Mouse (Mus musculus): ENCODE data around the gene Ccdc78. TPM values are rescaled to one million over a fixed set of nuclear protein-coding genes. Genes with fewer than 3 reads are reported as not detected.

The Ccdc78 gene
- total and polyA plus RNA-seq, 3 experiments: 0.08 to 0.85 TPM; not detected in 1

GRCm38 (mm10) chr17:25801029-25801428, 14.6 kb downstream of the Ccdc78 start (continued):
- TF ChIP-seq MYB (IDR thresholded peaks at IDR 0.05; ENCODE audit: low read depth, low read length) (no peak), JUND (IDR thresholded peaks at IDR 0.05; ENCODE audit: low read depth, low read length) (no peak), CHD2 (IDR thresholded peaks at IDR 0.05; ENCODE audit: low read length) (no peak), MAX (IDR thresholded peaks at IDR 0.05; ENCODE audit: low read length) (no peak), POLR2AphosphoS5 (IDR thresholded peaks at IDR 0.05; ENCODE audit: borderline replicate concordance, low read depth, low read length) (no peak)

- Histone ChIP-seq H3K4me3 (ENCODE audit: control insufficient read depth in 1 of 2, insufficient read depth in 1 of 2, low read depth in 2 of 2, low read length in 2 of 2) (no peak overlapping the region), H3K9me3 (replicated peaks; ENCODE audit: insufficient read depth, low read length) (no peaks in the 10 kb centered on the region), H3K27me3 (ENCODE audit: control insufficient read depth in 1 of 2, insufficient read depth in 2 of 2, low read length in 2 of 2) (peaks cover 3 to 5% of the 10 kb centered on the region in 2 experiments; a peak in 1 of 4 replicates), H3K4me1 (ENCODE audit: control insufficient read depth in 1 of 2, insufficient read depth in 2 of 2, low read length in 2 of 2) (peaks cover 0 to 8% of the 10 kb centered on the region in 2 experiments; a peak in 1 of 4 replicates), H3K9ac (ENCODE audit: control insufficient read depth, low read depth, low read length, poor library complexity, severe bottlenecking) (no peak overlapping the region), H3K79me2 (ENCODE audit: control insufficient read depth, insufficient read depth, low read length, poor library complexity) (no peaks in the 10 kb centered on the region), H3K36me3 (ENCODE audit: control insufficient read depth in 1 of 2, insufficient read depth in 2 of 2, low read length in 2 of 2) (no peaks in the 10 kb centered on the region), H3K27ac (ENCODE audit: control insufficient read depth, low read depth, low read length) (no peak overlapping the region)
- TF ChIP-seq SIN3A (IDR thresholded peaks at IDR 0.05; ENCODE audit: low read length) (no peak), UBTF (IDR thresholded peaks at IDR 0.05; ENCODE audit: borderline replicate concordance, insufficient read depth, low read depth, low read length) (no peak), GATA1 (IDR thresholded peaks at IDR 0.05; ENCODE audit: low read depth, low read length) (no peak), CTCF (IDR thresholded peaks at IDR 0.05 in 2 of 3, conservative IDR thresholded peaks at IDR 0.05 in 1 of 3; ENCODE audit: control insufficient read depth in 1 of 3, insufficient read depth in 1 of 3, low read depth in 2 of 3, low read length in 3 of 3, poor library complexity in 1 of 3, severe bottlenecking in 1 of 3) (no peak), KAT2A (conservative IDR thresholded peaks at IDR 0.05; ENCODE audit: low read depth, low read length) (no peak), TBP (IDR thresholded peaks at IDR 0.05; ENCODE audit: low read depth, low read length) (no peak), POLR2AphosphoS2 (IDR thresholded peaks at IDR 0.05; ENCODE audit: low read length) (no peak), MXI1 (IDR thresholded peaks at IDR 0.05; ENCODE audit: low read depth, low read length) (no peak), USF1 (IDR thresholded peaks at IDR 0.05; ENCODE audit: low read depth, low read length) (no peak), MEF2A (IDR thresholded peaks at IDR 0.05; ENCODE audit: extremely low read depth, insufficient replicate concordance, low read depth, low read length, poor library complexity, severe bottlenecking) (no peak), BHLHE40 (IDR thresholded peaks at IDR 0.05; ENCODE audit: borderline replicate concordance, low read depth, low read length) (no peak), ETS1 (IDR thresholded peaks at IDR 0.05; ENCODE audit: low read depth, low read length) (no peak), SMC3 (IDR thresholded peaks at IDR 0.05; ENCODE audit: low read depth, low read length) (no peak), ELF1 (IDR thresholded peaks at IDR 0.05; ENCODE audit: low read depth, low read length) (no peak), MYC (IDR thresholded peaks at IDR 0.05; ENCODE audit: low read depth, low read length) (no peak)
- no peak for DNase-seq (ENCODE audit: low read depth, low spot score)
Observed at GRCm38 (mm10) chr17:25802825-25803517, 16.6 kb downstream of the Ccdc78 start.

All from MEL (cell line).